Mouse (Mus musculus): ENCODE results near the gene Btf3.

The Btf3 gene

DNA sequence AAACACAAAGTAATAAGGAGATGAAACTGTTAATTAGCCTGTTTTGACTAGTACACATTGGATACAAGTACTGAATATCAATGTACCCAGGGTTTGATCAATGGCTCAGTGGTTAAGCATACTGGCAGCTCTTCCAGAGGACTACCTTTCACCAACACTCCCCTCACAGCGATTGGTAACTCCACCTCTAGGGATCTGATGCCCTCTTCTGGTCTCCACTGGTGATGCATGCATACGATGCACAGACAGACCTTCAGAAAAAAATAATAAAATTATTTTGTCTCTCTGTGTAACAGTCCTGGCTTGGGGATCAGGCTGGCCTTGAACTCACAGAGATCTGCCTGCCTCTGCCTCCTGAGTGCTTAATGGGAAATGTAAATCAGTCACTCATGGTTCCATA, 15.3 kb upstream of the Btf3 start:
- peak; percentile 23 to 37 for DNase-seq

- no peak for DNase-seq
Observed at GRCm38 (mm10) chr13:98325034-98325433, 8.2 kb upstream of the Btf3 start.

DNA sequence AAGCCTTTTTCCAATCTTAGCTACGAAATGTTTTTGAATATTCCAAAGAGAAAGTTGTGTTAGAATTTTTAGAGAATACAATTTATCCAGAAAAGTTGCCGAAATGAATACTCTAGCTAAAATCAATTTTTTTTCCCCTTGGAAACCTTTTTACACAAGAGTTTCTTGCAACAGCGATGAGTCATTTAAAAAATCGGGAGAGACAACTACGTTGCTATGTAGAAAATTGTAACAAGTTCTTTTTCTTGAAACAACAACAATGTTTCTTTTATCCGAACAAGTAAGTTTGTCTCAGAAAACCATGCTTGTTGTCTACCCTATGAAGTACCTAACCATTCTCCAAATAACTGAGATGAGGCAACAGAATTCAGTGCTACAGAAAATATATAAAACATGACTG, 1.1 kb upstream of the Btf3 start:
- no peak for DNase-seq

DNA sequence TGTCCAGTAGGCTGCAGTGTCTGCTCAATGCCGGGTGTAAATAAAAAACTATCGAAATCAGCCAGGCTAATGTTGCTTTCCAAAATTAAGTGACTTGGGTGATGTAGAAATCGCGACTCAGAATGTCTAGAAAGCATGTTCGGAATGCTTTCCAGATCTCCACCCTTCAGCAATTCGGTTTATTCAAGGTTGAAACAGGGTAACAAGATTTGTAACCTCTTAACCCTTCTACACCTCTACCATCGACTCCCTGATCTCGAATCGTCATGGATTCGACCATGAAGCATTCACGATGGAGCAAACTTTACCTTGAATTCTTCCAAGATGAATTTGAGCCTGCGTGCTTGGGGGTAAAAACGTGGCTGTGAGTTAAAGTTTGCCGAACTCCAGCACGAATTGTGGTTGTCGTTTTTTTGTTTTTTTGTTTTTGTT, 456 bp upstream of the Btf3 start:
- DNase-seq: no peak

- DNase-seq: no peak
Observed at GRCm38 (mm10) chr13:98316140-98316479, 696 bp downstream of the Btf3 start.

DNA sequence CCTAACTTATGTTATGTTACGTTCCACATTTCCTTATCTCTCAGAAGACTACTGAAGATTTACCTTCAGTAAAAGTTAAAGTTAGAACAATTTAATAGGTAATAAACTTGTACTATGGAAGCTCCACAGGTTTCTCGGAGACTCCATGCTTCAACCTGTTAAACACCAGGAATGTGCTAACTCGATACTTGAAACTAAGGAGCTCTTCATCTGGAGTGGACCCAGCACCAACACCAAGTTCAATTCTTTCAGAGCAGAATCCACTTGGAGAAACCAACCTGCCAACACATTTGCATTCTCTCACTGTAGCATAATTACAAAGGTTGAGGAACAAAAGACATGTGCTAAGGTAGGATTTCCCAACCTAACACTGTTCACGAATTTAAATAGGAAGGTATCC, 1.7 kb downstream of the Btf3 start:
- no peak for DNase-seq

- no peak for DNase-seq
Observed at GRCm38 (mm10) chr13:98313631-98314030, 3.2 kb downstream of the Btf3 start.

- DNase-seq: no peak
Observed at GRCm38 (mm10) chr13:98311597-98311996, 5.2 kb downstream of the Btf3 start.

GRCm38 (mm10) chr13:98308724-98309123, 8.1 kb downstream of the Btf3 start:
- DNase-seq: no peak

DNA sequence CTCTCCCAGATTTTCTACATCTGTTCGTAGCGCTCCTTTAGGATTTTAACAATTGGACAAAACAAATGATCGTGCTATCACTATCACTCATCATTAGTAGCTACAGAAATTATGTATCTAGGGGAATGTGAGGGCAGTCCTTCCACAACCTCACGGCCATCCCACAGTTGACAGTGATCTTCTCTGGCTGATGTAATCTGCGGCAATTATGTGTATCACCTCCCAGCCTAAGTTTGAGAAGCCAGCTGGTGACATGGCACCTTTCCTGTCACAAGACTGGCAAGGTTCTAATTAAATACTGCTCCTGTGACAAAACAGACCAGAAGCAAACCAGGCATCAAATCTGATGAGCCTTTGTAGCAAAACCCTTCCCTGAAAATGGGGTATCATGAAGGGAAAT, 8.8 kb downstream of the Btf3 start:
- no peak for DNase-seq

- DNase-seq: no peak
Observed at GRCm38 (mm10) chr13:98306852-98307475, 9.8 kb downstream of the Btf3 start.

- DNase-seq: no peak
Observed at GRCm38 (mm10) chr13:98306393-98306792, 10.4 kb downstream of the Btf3 start.

GRCm38 (mm10) chr13:98305257-98305656, 11.5 kb downstream of the Btf3 start:
- DNase-seq: no peak

GRCm38 (mm10) chr13:98298833-98299758, 17.7 kb downstream of the Btf3 start:
- peak; percentile 45 to 53 for DNase-seq

- DNase-seq: no peak
Observed at GRCm38 (mm10) chr13:98297883-98298482, 18.8 kb downstream of the Btf3 start.

GRCm38 (mm10) chr13:98296072-98296471, 20.7 kb downstream of the Btf3 start:
- no peak for DNase-seq

- no peak for DNase-seq
Observed at GRCm38 (mm10) chr13:98291712-98292111, 25.1 kb downstream of the Btf3 start.

- DNase-seq: no peak
Observed at GRCm38 (mm10) chr13:98290719-98291118, 26.1 kb downstream of the Btf3 start.

DNA sequence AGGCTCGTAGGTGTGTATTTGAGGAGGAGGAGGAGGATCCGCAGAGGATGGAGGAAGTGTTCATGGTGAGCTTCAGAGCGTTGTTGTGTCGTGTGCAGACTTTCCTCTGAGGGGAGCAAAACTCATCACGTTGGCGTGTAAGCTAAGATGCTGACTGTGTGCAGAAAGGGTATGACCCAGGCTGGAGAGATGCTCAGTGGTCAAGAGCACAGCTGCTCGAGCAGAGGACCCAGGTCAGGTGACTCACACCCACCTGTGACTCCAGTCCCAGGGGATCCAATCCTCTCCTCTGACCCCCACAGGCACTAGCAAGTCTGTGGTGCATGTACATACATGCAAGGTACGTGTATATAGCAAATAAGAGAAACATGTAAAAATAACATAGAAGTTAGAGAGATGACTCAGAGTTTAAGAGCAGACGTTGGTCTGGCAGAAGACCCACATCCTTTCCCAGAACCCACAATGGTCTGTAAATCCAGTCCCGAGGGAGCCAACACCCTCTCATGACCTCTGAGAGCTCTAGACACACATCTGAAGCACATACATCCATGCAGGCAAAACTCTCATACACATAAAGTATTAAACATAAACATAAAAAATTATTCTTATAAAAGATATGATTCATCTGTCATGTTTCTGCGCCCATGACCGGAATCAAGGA, 35.7 kb downstream of the Btf3 start:
- DNase-seq: no peak

- no peak for DNase-seq
Observed at GRCm38 (mm10) chr13:98279686-98280085, 37.1 kb downstream of the Btf3 start, which contains the start of gene Gm21976. TSS of gene Gm21976 (plus strand) at chr13:98279887.

DNA sequence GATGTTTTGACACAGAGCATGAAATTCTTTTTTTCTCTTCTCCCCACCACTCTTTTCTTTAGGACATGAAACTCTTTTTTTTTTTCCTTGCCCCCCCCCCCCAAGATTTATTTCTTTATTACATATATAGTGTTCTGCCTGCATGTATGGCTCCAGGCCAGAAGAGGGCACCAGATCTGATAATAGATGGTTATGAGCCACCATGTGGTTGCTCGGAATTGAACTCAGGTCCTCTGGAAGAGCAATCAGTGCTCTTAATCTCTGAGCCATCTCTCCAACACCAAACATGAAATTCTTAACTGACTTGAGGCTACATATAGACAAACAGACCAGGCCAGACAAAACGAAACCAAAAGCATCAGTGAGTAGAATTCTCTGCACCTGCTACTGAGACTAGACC, 39.3 kb downstream of the Btf3 start:
- no peak for DNase-seq

DNA sequence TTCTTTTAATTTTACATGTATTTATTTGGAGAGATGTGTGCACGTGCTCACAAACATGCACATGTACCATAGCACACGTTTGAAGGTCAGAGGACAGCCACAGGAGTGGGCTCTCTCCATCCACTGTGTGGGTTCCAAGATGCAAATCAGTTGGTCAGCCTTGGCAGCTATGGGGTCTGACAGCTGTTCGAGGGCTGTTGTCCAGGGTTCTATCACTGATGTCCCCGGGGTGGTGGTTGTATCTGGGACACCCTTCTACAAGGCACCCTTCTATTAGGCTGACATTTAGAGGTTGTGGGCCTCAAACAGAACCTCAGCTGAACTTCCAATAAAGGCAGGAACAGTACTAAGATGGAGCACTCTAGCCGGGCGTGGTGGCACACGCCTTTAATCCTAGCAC, 40.6 kb downstream of the Btf3 start:
- no peak for DNase-seq

DNA sequence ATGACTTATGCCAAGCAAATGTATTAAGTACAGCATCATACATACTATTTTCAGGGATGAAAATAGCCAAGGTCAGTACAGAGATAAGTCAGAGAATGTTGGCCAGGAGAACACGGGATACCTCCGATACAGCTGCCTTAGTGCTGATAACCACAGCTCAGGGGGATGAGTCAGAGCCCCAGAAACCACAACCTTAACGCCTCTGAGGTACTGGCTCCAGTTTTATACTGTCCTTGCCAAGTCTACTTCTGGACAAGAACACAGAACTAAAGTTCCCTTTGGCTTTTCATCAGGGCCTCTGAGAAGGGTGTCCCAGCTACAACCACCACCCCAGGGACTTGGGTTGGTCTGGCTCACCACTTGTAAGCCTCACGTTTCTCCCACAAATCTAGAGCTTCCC, 41.2 kb downstream of the Btf3 start:
- DNase-seq: no peak
